Mouse (Mus musculus) heart, embryonic 10.5 days (tissue): Measurements from ENCODE around the gene Myo5c. TPM values are rescaled to one million over a fixed set of nuclear protein-coding genes. Genes with fewer than 3 reads are reported as not detected.
A peak's percentile ranks its signal among the peaks of the same experiment; 100 is the strongest.

Experiments used
- DNase-seq: peaks from one replicate; pipeline ENCODE4 v3.0.0-alpha.2; 2017; ENCODE audit warnings: low spot score
- H3K27ac ChIP-seq: fragments of 300-500 bp; sonication (generic); 2 replicates; pipeline ENCODE4 v1.5.1; 2016; ENCODE audit warnings: mild to moderate bottlenecking
- H3K27me3 ChIP-seq: fragments of 300-500 bp; sonication (generic); 2 replicates; pipeline ENCODE4 v1.6.1; 2016; ENCODE audit warnings: mild to moderate bottlenecking; ENCODE audit not compliant: poor library complexity, insufficient read depth, severe bottlenecking
- H3K36me3 ChIP-seq: fragments of 300-500 bp; sonication (generic); 2 replicates; pipeline ENCODE4 v1.6.1; 2016; ENCODE audit warnings: mild to moderate bottlenecking, moderate library complexity
- H3K4me1 ChIP-seq: fragments of 300-500 bp; sonication (generic); 2 replicates; pipeline ENCODE4 v1.6.1; 2016; ENCODE audit warnings: mild to moderate bottlenecking
- H3K4me3 ChIP-seq: fragments of 300-500 bp; sonication (generic); 2 replicates; pipeline ENCODE4 v1.5.1; 2016; ENCODE audit warnings: mild to moderate bottlenecking, moderate library complexity
- H3K9me3 ChIP-seq: fragments of 300-500 bp; sonication (generic); 2 replicates; pipeline ENCODE4 v1.6.1; 2016; ENCODE audit warnings: mild to moderate bottlenecking, moderate library complexity
- WGBS: fragments of 180-500 bp; shearing (Covaris S2); methylation state at CpG from one replicate; pipeline ENCODE4 v1.1.7; 2016; 5-methylcytosine and 5-hydroxymethylcytosine counted together
- polyA plus RNA-seq: library from polyadenylated mRNA; unstranded; fragments of >200 nt; fragmentation: Nextera tagmentation; extraction: Ambion mirVana; gene quantifications from 2 replicates; pipeline ENCODE4 v1.2.1, GENCODE M21; 2016

Myo5c gene
- polyA plus RNA-seq, 1 experiment from 2014 or later = 1.4 TPM

- H3K27me3 ChIP-seq = 0 out of 2 replicates have a peak, but pooled peaks cover 8% of the 10 kb centered on the region
- no peak for DNase-seq
- no peaks in the 10 kb centered on the region for H3K36me3 ChIP-seq
- WGBS = 87% methylated on average over 8 of the region's 8 CpGs
- H3K4me1 ChIP-seq = no peaks in the 10 kb centered on the region
- H3K27ac ChIP-seq = no peak overlapping the region
- no peaks in the 10 kb centered on the region for H3K9me3 ChIP-seq
- H3K4me3 ChIP-seq = no peak overlapping the region
These were observed 39.7 kb downstream of the Myo5c start for GRCm38 (mm10) chr9:75271539-75271938.

- 65% methylated on average over 6 of the region's 6 CpGs for WGBS
- 0 out of 2 replicates have a peak, but pooled peaks cover 4% of the 10 kb centered on the region for H3K27me3 ChIP-seq
- H3K27ac ChIP-seq = no peak overlapping the region
- no peak overlapping the region for H3K4me3 ChIP-seq
- 0 out of 2 replicates have a peak, but pooled peaks cover 3% of the 10 kb centered on the region for H3K4me1 ChIP-seq
- H3K9me3 ChIP-seq = no peaks in the 10 kb centered on the region
- DNase-seq = no peak
- H3K36me3 ChIP-seq = no peaks in the 10 kb centered on the region
These were observed 41.8 kb downstream of the Myo5c start for GRCm38 (mm10) chr9:75273646-75274045.

GRCm38 (mm10) chr9:75274486-75274885 is 42.7 kb downstream of the Myo5c start:
- peaks cover 7% of the 10 kb centered on the region; the same call in 1 of the 2 replicates for H3K27me3 ChIP-seq
- 92% methylated on average over 5 of the region's 5 CpGs for WGBS
- no peaks in the 10 kb centered on the region for H3K9me3 ChIP-seq
- DNase-seq = no peak
- no peak overlapping the region for H3K4me3 ChIP-seq
- no peak overlapping the region for H3K27ac ChIP-seq
- no peaks in the 10 kb centered on the region for H3K36me3 ChIP-seq
- 0 out of 2 replicates have a peak, but pooled peaks cover 3% of the 10 kb centered on the region for H3K4me1 ChIP-seq

- Histone ChIP-seq H3K36me3 (no peaks in the 10 kb centered on the region), H3K4me1 (0 out of 2 replicates have a peak, but pooled peaks cover 3% of the 10 kb centered on the region), H3K27ac (no peak overlapping the region), H3K9me3 (no peaks in the 10 kb centered on the region), H3K4me3 (no peak overlapping the region), H3K27me3 (peaks cover 13% of the 10 kb centered on the region; the same call in 1 of the 2 replicates)
- WGBS = 92% methylated on average over 9 of the region's 9 CpGs
- no peak for DNase-seq
These were observed 43.2 kb downstream of the Myo5c start for GRCm38 (mm10) chr9:75275051-75275450.

GRCm38 (mm10) chr9:75280814-75281213 is 49.0 kb downstream of the Myo5c start:
- Histone ChIP-seq H3K27ac (no peak overlapping the region), H3K36me3 (no peaks in the 10 kb centered on the region; the same call in 1 of the 2 replicates), H3K27me3 (peaks cover 21% of the 10 kb centered on the region), H3K9me3 (no peaks in the 10 kb centered on the region), H3K4me1 (peaks cover 12% of the 10 kb centered on the region; the same call in 1 of the 2 replicates), H3K4me3 (no peak overlapping the region)
- 46% methylated on average over 5 of the region's 5 CpGs for WGBS
- no peak for DNase-seq

GRCm38 (mm10) chr9:75282179-75282578 is 50.4 kb downstream of the Myo5c start:
- WGBS = 85% methylated on average over 2 of the region's 2 CpGs
- no peaks in the 10 kb centered on the region; the same call in 1 of the 2 replicates for H3K36me3 ChIP-seq
- no peaks in the 10 kb centered on the region for H3K9me3 ChIP-seq
- no peak overlapping the region for H3K27ac ChIP-seq
- peaks cover 8% of the 10 kb centered on the region; the same call in 1 of the 2 replicates for H3K4me1 ChIP-seq
- no peak overlapping the region for H3K4me3 ChIP-seq
- peaks cover 21% of the 10 kb centered on the region for H3K27me3 ChIP-seq
- no peak for DNase-seq

GRCm38 (mm10) chr9:75282830-75283229 is 51.0 kb downstream of the Myo5c start:
- 17% methylated on average over 3 of the region's 3 CpGs for WGBS
- no peaks in the 10 kb centered on the region for H3K9me3 ChIP-seq
- H3K27ac ChIP-seq = no peak overlapping the region
- peaks cover 21% of the 10 kb centered on the region for H3K27me3 ChIP-seq
- no peaks in the 10 kb centered on the region; the same call in 1 of the 2 replicates for H3K36me3 ChIP-seq
- no peak overlapping the region for H3K4me3 ChIP-seq
- no peak for DNase-seq
- peaks cover 8% of the 10 kb centered on the region; the same call in 1 of the 2 replicates for H3K4me1 ChIP-seq

GRCm38 (mm10) chr9:75283636-75284035 is 51.8 kb downstream of the Myo5c start:
- Histone ChIP-seq H3K27me3 (peaks cover 21% of the 10 kb centered on the region), H3K4me3 (no peak overlapping the region), H3K9me3 (no peaks in the 10 kb centered on the region), H3K27ac (peak overlapping the region; percentile 3; the same call in 1 of the 2 replicates), H3K36me3 (no peaks in the 10 kb centered on the region; the same call in 1 of the 2 replicates), H3K4me1 (peaks cover 8% of the 10 kb centered on the region; the same call in 1 of the 2 replicates)
- no peak for DNase-seq
- 56% methylated on average over 8 of the region's 8 CpGs for WGBS

- H3K9me3 ChIP-seq = no peaks in the 10 kb centered on the region
- no peak overlapping the region for H3K4me3 ChIP-seq
- H3K4me1 ChIP-seq = peaks cover 18% of the 10 kb centered on the region
- no peak for DNase-seq
- WGBS = 82% methylated on average over 6 of the region's 6 CpGs
- H3K27me3 ChIP-seq = peaks cover 10% of the 10 kb centered on the region
- H3K36me3 ChIP-seq = no peaks in the 10 kb centered on the region; the same call in 1 of the 2 replicates
- H3K27ac ChIP-seq = no peak overlapping the region
These were observed 53.5 kb downstream of the Myo5c start for GRCm38 (mm10) chr9:75285363-75285762.

GRCm38 (mm10) chr9:75287636-75288035 is 55.8 kb downstream of the Myo5c start:
- Histone ChIP-seq H3K9me3 (no peaks in the 10 kb centered on the region), H3K4me1 (peaks cover 18% of the 10 kb centered on the region), H3K4me3 (no peak overlapping the region), H3K27ac (no peak overlapping the region), H3K36me3 (no peaks in the 10 kb centered on the region; the same call in 1 of the 2 replicates), H3K27me3 (peaks cover under 1% of the 10 kb centered on the region)
- DNase-seq = no peak
- 74% methylated on average over 6 of the region's 6 CpGs for WGBS

GRCm38 (mm10) chr9:75289545-75289944 is 57.7 kb downstream of the Myo5c start:
- Histone ChIP-seq H3K9me3 (no peaks in the 10 kb centered on the region), H3K4me3 (no peak overlapping the region), H3K27me3 (no peaks in the 10 kb centered on the region; the same call in 1 of the 2 replicates), H3K36me3 (no peaks in the 10 kb centered on the region; the same call in 1 of the 2 replicates), H3K27ac (no peak overlapping the region), H3K4me1 (peaks cover 9% of the 10 kb centered on the region)
- no peak for DNase-seq
- 47% methylated on average over 4 of the region's 4 CpGs for WGBS

GRCm38 (mm10) chr9:75299342-75299741 is 67.5 kb downstream of the Myo5c start:
- no peak for DNase-seq
- WGBS = 81% methylated on average over 2 of the region's 2 CpGs
- H3K27me3 ChIP-seq = no peaks in the 10 kb centered on the region
- peaks cover 16% of the 10 kb centered on the region for H3K4me1 ChIP-seq
- H3K36me3 ChIP-seq = no peaks in the 10 kb centered on the region
- H3K9me3 ChIP-seq = no peaks in the 10 kb centered on the region
- H3K27ac ChIP-seq = no peak overlapping the region
- H3K4me3 ChIP-seq = no peak overlapping the region

- Histone ChIP-seq H3K27ac (no peak overlapping the region), H3K36me3 (no peaks in the 10 kb centered on the region), H3K4me3 (no peak overlapping the region), H3K4me1 (peaks cover 17% of the 10 kb centered on the region), H3K27me3 (no peaks in the 10 kb centered on the region), H3K9me3 (no peaks in the 10 kb centered on the region)
- DNase-seq = no peak
- 74% methylated on average over 2 of the region's 2 CpGs for WGBS
These were observed 71.2 kb downstream of the Myo5c start for GRCm38 (mm10) chr9:75303033-75303432.
